Mouse (Mus musculus) lung, postnatal 0 days (tissue): ENCODE measurements around the gene Sgce. TPM values are rescaled to one million over a fixed set of nuclear protein-coding genes. Genes with fewer than 3 reads are reported as not detected.

Experiments used
- ATAC-seq: fragments of 200-750 bp; cut with Nextera tagmentation; 2 replicates; pipeline ENCODE4 v1.8.0; 2017; ENCODE audit warnings: moderate library complexity
- DNase-seq: peaks from one replicate; pipeline ENCODE4 v3.0.0-alpha.2; 2016; ENCODE audit warnings: low spot score
- H3K27ac ChIP-seq: fragments of 300-500 bp; sonication (generic); 2 replicates; pipeline ENCODE4 v1.5.1; 2014; ENCODE audit warnings: antibody characterized with exemption, mild to moderate bottlenecking, low read length, mixed read lengths
- H3K27me3 ChIP-seq: fragments of 300-500 bp; sonication (generic); replicated peaks from 2 replicates; pipeline ENCODE4 v1.6.1; 2014; ENCODE audit warnings: low read length, mixed read lengths; ENCODE audit not compliant: insufficient read depth
- H3K36me3 ChIP-seq: fragments of 300-500 bp; sonication (generic); 2 replicates; pipeline ENCODE4 v1.6.1; 2014; ENCODE audit warnings: low read length, mixed read lengths; ENCODE audit not compliant: insufficient read depth
- H3K4me1 ChIP-seq: fragments of 300-500 bp; sonication (generic); 2 replicates; pipeline ENCODE4 v1.6.1; 2014; ENCODE audit warnings: antibody characterized with exemption, low read depth, low read length, mixed read lengths; ENCODE audit not compliant: insufficient read depth
- H3K4me2 ChIP-seq: fragments of 300-500 bp; sonication (generic); replicated peaks from 2 replicates; pipeline ENCODE4 v1.6.1; 2014; ENCODE audit warnings: low read depth, mild to moderate bottlenecking, low read length, moderate library complexity, mixed read lengths
- H3K4me3 ChIP-seq: fragments of 300-500 bp; sonication (generic); 2 replicates; pipeline ENCODE4 v1.5.1; 2014; ENCODE audit warnings: low read depth, low read length
- H3K9ac ChIP-seq: fragments of 300-500 bp; sonication (generic); replicated peaks from 2 replicates; pipeline ENCODE4 v1.6.1; 2014; ENCODE audit warnings: low read depth, mild to moderate bottlenecking
- H3K9me3 ChIP-seq: fragments of 300-500 bp; sonication (generic); 2 replicates; pipeline ENCODE4 v1.6.1; 2016; ENCODE audit warnings: low read length, mixed read lengths
- CTCF ChIP-seq: IDR thresholded peaks from 2 replicates; pipeline ENCODE4 v1.5.1; 2016; ENCODE audit warnings: antibody characterized with exemption, mild to moderate bottlenecking
- EP300 ChIP-seq: IDR thresholded peaks from 2 replicates; pipeline ENCODE4 v1.6.1; 2016; ENCODE audit warnings: antibody characterized with exemption, mild to moderate bottlenecking, control low read depth
- WGBS: fragments of 180-500 bp; shearing (Covaris S2); extraction: QIAGEN DNeasy Blood & Tissue Kit; methylation state at CpG from one replicate; pipeline ENCODE4 v1.1.7; 2014; 5-methylcytosine and 5-hydroxymethylcytosine counted together
- polyA plus RNA-seq: library from polyadenylated mRNA; unstranded; fragments of >200 nt; fragmentation: Nextera tagmentation; extraction: Ambion mirVana; gene quantifications from 2 replicates; pipeline ENCODE4 v1.2.1, GENCODE M21; 2015

Sgce gene
- polyA plus RNA-seq, 1 experiment from 2014 or later: 84.5 TPM

GRCm38 (mm10) chr6:4751355-4751754 lies 4.3 kb upstream of the Sgce start:
- Histone ChIP-seq H3K27me3 (no peaks in the 10 kb centered on the region), H3K4me1 (no peaks in the 10 kb centered on the region), H3K27ac (no peak overlapping the region), H3K4me2 (no peak overlapping the region), H3K36me3 (no peaks in the 10 kb centered on the region), H3K9ac (no peak overlapping the region), H3K4me3 (no peak overlapping the region), H3K9me3 (0 out of 2 replicates have a peak, but pooled peaks cover 3% of the 10 kb centered on the region)
- 79% methylated on average over 4 of the region's 4 CpGs for WGBS
- TF ChIP-seq CTCF (no peak), EP300 (no peak)
- ATAC-seq (no peak), DNase-seq (no peak)

- H3K9ac ChIP-seq: no peak overlapping the region
- H3K36me3 ChIP-seq: no peaks in the 10 kb centered on the region
- no peaks in the 10 kb centered on the region for H3K4me1 ChIP-seq
- DNase-seq (peak; percentile 95), ATAC-seq (peak; percentile 95)
- 50% methylated on average over 13 of the region's 22 CpGs for WGBS
- H3K4me3 ChIP-seq: peak overlapping the region; percentile 51; the same call in 1 of the 2 replicates
- no peaks in the 10 kb centered on the region for H3K27me3 ChIP-seq
- H3K27ac ChIP-seq: no peak overlapping the region
- peak; percentile 28 for TF ChIP-seq CTCF
- TF ChIP-seq EP300: no peak
- H3K4me2 ChIP-seq: peak overlapping the region; percentile 61
- 0 out of 2 replicates have a peak, but pooled peaks cover 3% of the 10 kb centered on the region for H3K9me3 ChIP-seq
These were observed 2.1 kb upstream of the Sgce start for GRCm38 (mm10) chr6:4749091-4749490.

GRCm38 (mm10) chr6:4748506-4748961 lies 1.5 kb upstream of the Sgce start:
- TF ChIP-seq EP300 (no peak), CTCF (no peak)
- Histone ChIP-seq H3K4me3 (peak overlapping the region; percentile 51), H3K27ac (no peak overlapping the region), H3K9me3 (0 out of 2 replicates have a peak, but pooled peaks cover 3% of the 10 kb centered on the region), H3K27me3 (no peaks in the 10 kb centered on the region), H3K9ac (no peak overlapping the region), H3K4me2 (peak overlapping the region; percentile 61), H3K4me1 (no peaks in the 10 kb centered on the region), H3K36me3 (no peaks in the 10 kb centered on the region)
- 44% methylated on average over 15 of the region's 15 CpGs for WGBS
- DNase-seq: peak; percentile 29
- ATAC-seq: no peak

GRCm38 (mm10) chr6:4747677-4748505 lies 884 bp upstream of the Sgce start:
- Histone ChIP-seq H3K9ac (no peak overlapping the region), H3K27ac (no peak overlapping the region)
- peak; percentile 56 for DNase-seq

GRCm38 (mm10) chr6:4746036-4746695 lies 841 bp downstream of the Sgce start:
- no peak for TF ChIP-seq CTCF
- TF ChIP-seq EP300: no peak
- Histone ChIP-seq H3K4me2 (peak overlapping the region; percentile 61), H3K4me3 (peak overlapping the region; percentile 51), H3K4me1 (no peaks in the 10 kb centered on the region), H3K9ac (peak overlapping the region; percentile 60), H3K9me3 (0 out of 2 replicates have a peak, but pooled peaks cover 3% of the 10 kb centered on the region), H3K27ac (peak overlapping the region; percentile 77), H3K27me3 (no peaks in the 10 kb centered on the region), H3K36me3 (no peaks in the 10 kb centered on the region)
- 48% methylated on average over 22 of the region's 22 CpGs for WGBS
- DNase-seq: peak; percentile 10
- ATAC-seq: no peak

More at GRCm38 (mm10) chr6:4747677-4748505, 884 bp upstream of the Sgce start:
- Histone ChIP-seq H3K4me3 (peak overlapping the region; percentile 51), H3K9me3 (0 out of 2 replicates have a peak, but pooled peaks cover 3% of the 10 kb centered on the region), H3K27me3 (no peaks in the 10 kb centered on the region), H3K36me3 (no peaks in the 10 kb centered on the region), H3K4me2 (peak overlapping the region; percentile 61), H3K4me1 (no peaks in the 10 kb centered on the region)
- TF ChIP-seq CTCF (no peak), EP300 (no peak)
- ATAC-seq: no peak
- 58% methylated on average over 71 of the region's 71 CpGs for WGBS

- no peak overlapping the region; the same call in 1 of the 2 replicates for H3K4me2 ChIP-seq
These were observed 6.5 kb downstream of the Sgce start for GRCm38 (mm10) chr6:4740511-4740910.

More at GRCm38 (mm10) chr6:4740511-4740910, 6.5 kb downstream of the Sgce start:
- H3K9me3 ChIP-seq: no peaks in the 10 kb centered on the region
- ATAC-seq: peak; percentile 65
- no peak overlapping the region for H3K9ac ChIP-seq
- no peaks in the 10 kb centered on the region for H3K36me3 ChIP-seq
- H3K27ac ChIP-seq: no peak overlapping the region
- DNase-seq: peak; percentile 66
- H3K4me1 ChIP-seq: no peaks in the 10 kb centered on the region; the same call in 1 of the 2 replicates
- H3K4me3 ChIP-seq: no peak overlapping the region
- WGBS: 25% methylated on average over 6 of the region's 6 CpGs
- TF ChIP-seq EP300: no peak
- H3K27me3 ChIP-seq: no peaks in the 10 kb centered on the region
